Mouse (Mus musculus) frontal cortex, postnatal 25 days (tissue): Measurements from ENCODE around the gene Mob3a.
"Not testable (repeated sequence)": the region's sequence is repeated elsewhere in the genome, so short reads cannot be mapped to it uniquely, and the experiment has no call there.

Experiments
- DNase-seq, 2 experiments: peaks; one replicate each; pipeline ENCODE4 v3.0.0; 2022; ENCODE audit warnings: low spot score in 2 of 2

The Mob3a gene

GRCm38 (mm10) chr10:80663485-80664196 is 38.1 kb downstream of the Mob3a start:
- no peak for DNase-seq

- no peak for DNase-seq
Measured at GRCm38 (mm10) chr10:80661149-80661548, 40.6 kb downstream of the Mob3a start.

- DNase-seq = peak; percentile 60 to 68
Measured at GRCm38 (mm10) chr10:80659213-80659612, 42.6 kb downstream of the Mob3a start.

- DNase-seq = no peak
Measured at GRCm38 (mm10) chr10:80658841-80659202, 43.0 kb downstream of the Mob3a start.

GRCm38 (mm10) chr10:80658194-80658840 is 43.5 kb downstream of the Mob3a start:
- no peak for DNase-seq

GRCm38 (mm10) chr10:80656863-80657623 is 44.7 kb downstream of the Mob3a start, which contains the start of gene Btbd2:
TSS of gene Btbd2 (minus strand) at chr10:80657071.
- DNase-seq = no peak

GRCm38 (mm10) chr10:80656130-80656862 is 45.5 kb downstream of the Mob3a start:
- DNase-seq = peak; percentile 76 to 86

- DNase-seq = no peak
Measured at GRCm38 (mm10) chr10:80655406-80656129, 46.2 kb downstream of the Mob3a start.

- DNase-seq = no peak
Measured at GRCm38 (mm10) chr10:80654866-80655265, 46.9 kb downstream of the Mob3a start.

GRCm38 (mm10) chr10:80653156-80653720 is 48.5 kb downstream of the Mob3a start:
- DNase-seq = no peak

GRCm38 (mm10) chr10:80650392-80650791 is 51.4 kb downstream of the Mob3a start:
- DNase-seq = no peak

- not testable (repeated sequence) for DNase-seq
Measured at GRCm38 (mm10) chr10:80649910-80650309, 51.9 kb downstream of the Mob3a start.

GRCm38 (mm10) chr10:80646936-80647335 is 54.8 kb downstream of the Mob3a start:
- DNase-seq = no peak

- DNase-seq = no peak
Measured at GRCm38 (mm10) chr10:80635345-80635744, 66.4 kb downstream of the Mob3a start.
